Mouse (Mus musculus): ENCODE measurements around the gene Cxcl10. TPM values are rescaled to one million over a fixed set of nuclear protein-coding genes. Genes with fewer than 3 reads are reported as not detected.

Cxcl10 gene
- 0.16 and 0.32 TPM in 2 replicates for polyA plus RNA-seq (2015; fragmentation: Nextera tagmentation; extraction: Ambion mirVana)

DNA sequence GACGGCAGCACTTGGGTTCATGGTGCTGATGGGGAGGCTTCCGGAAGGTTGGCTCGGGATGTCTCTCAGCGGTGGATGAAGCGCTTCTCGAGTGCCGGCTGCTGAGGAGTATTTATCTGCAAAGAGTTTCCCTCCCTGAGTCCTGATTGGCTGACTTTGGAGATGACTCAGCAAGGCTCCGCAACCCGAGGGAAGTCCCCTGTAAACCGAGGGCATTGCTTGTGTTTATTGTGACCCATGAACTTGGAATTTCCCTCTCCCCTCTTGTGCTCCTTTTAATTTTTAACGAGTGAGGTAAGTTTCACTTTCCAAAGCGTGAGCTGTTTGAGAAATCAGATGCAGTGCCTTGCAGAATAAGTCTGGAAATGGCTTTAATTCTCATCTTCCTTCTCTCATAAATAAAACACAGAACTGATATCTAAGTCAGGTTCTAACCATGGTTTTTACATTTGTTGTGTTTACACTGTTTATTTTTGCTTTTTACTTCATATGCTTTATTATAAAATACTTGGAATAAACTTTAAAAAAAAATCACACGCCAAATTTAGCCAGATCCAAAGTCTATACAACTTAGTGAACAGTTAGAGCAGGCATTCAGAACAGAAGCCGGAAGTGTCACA lies at the start of gene Cxcl10:
Gene Cxcl10 (minus strand): TSS at position 96 of the 620 bp plus-strand sequence.
- H3K27me3 ChIP-seq (ENCODE audit: control insufficient read depth, insufficient read depth, low read depth, low read length), result no peaks in the 10 kb centered on the region
- H3K9me3 ChIP-seq (replicated peaks; ENCODE audit: control insufficient read depth, low read length, poor library complexity, severe bottlenecking), result no peaks in the 10 kb centered on the region
- H3K4me1 ChIP-seq (ENCODE audit: control insufficient read depth, insufficient read depth, low read length), result peaks cover 5% of the 10 kb centered on the region
- H3K27ac ChIP-seq (ENCODE audit: low read length), result no peak within 1 kb of the TSS
- peak within 1 kb of the TSS; percentile 29 for H3K4me3 ChIP-seq (ENCODE audit: low read depth, low read length)
- H3K4me2 ChIP-seq (ENCODE audit: low read length), result peak within 1 kb of the TSS; percentile 70
- ATAC-seq, result peak; percentile 60; the same call in 1 of the 2 replicates
- no peaks in the 10 kb centered on the region for H3K36me3 ChIP-seq (ENCODE audit: control insufficient read depth, insufficient read depth, low read length)
- no peak within 1 kb of the TSS for H3K9ac ChIP-seq (ENCODE audit: low read depth, low read length)
- 23% methylated on average over 14 of the region's 14 CpGs for WGBS

DNA sequence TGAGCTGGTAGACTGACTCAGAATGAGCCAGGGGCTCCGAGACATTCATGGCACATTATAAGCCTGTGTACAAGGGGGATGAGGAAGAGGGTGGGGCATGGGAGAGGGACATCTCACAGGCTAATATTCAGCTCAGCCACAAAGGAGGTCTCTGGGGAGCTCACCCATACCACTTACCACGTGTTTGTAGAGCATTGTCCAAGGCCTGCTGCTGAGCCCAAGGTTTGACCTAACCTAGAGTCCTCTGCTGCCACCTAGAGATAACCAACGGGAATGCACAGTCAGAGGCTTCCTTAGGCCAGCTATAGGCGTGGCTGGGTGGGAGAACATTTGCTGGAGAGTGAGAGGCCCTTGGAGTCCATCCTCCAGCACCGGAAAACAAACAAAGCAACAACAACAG lies 49.5 kb upstream of the Cxcl10 start:
- WGBS, result 23% methylated on average over 5 of the region's 5 CpGs
- Histone ChIP-seq H3K4me1 (ENCODE audit: control insufficient read depth, insufficient read depth, low read length) (no peaks in the 10 kb centered on the region), H3K4me3 (ENCODE audit: low read depth, low read length) (no peak overlapping the region), H3K36me3 (ENCODE audit: control insufficient read depth, insufficient read depth, low read length) (no peaks in the 10 kb centered on the region), H3K27me3 (ENCODE audit: control insufficient read depth, insufficient read depth, low read depth, low read length) (no peaks in the 10 kb centered on the region; the same call in 1 of the 2 replicates), H3K9me3 (replicated peaks; ENCODE audit: control insufficient read depth, low read length, poor library complexity, severe bottlenecking) (no peaks in the 10 kb centered on the region), H3K9ac (ENCODE audit: low read depth, low read length) (no peak overlapping the region), H3K4me2 (ENCODE audit: low read length) (no peak overlapping the region), H3K27ac (ENCODE audit: low read length) (no peak overlapping the region)
- ATAC-seq, result peak; percentile 79

DNA sequence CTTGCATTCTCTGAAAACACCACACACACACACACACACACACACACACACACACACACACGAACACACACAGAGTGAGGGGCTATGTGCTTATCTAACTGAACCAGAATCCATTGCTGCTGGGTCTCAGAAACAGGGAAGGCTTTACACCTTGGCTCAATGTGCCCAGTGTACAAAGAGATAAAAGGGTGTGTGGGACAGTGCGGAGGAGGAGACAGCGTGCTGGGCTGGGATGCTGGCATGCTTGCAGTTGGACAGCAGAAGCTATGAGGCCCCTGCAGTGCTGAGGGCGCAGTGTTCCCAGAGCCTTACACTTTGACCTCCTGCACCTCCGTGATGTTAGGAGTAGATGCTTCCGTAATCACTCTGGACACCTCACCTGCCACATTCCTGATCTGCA lies 47.8 kb upstream of the Cxcl10 start:
- Histone ChIP-seq H3K27me3 (ENCODE audit: control insufficient read depth, insufficient read depth, low read depth, low read length) (peaks cover 12% of the 10 kb centered on the region), H3K27ac (ENCODE audit: low read length) (no peak overlapping the region), H3K9me3 (replicated peaks; ENCODE audit: control insufficient read depth, low read length, poor library complexity, severe bottlenecking) (no peaks in the 10 kb centered on the region), H3K36me3 (ENCODE audit: control insufficient read depth, insufficient read depth, low read length) (no peaks in the 10 kb centered on the region), H3K9ac (ENCODE audit: low read depth, low read length) (no peak overlapping the region), H3K4me1 (ENCODE audit: control insufficient read depth, insufficient read depth, low read length) (0 out of 2 replicates have a peak, but pooled peaks cover 4% of the 10 kb centered on the region), H3K4me3 (ENCODE audit: low read depth, low read length) (no peak overlapping the region), H3K4me2 (ENCODE audit: low read length) (no peak overlapping the region)
- WGBS, result 94% methylated on average over 6 of the region's 6 CpGs
- no peak for ATAC-seq

DNA sequence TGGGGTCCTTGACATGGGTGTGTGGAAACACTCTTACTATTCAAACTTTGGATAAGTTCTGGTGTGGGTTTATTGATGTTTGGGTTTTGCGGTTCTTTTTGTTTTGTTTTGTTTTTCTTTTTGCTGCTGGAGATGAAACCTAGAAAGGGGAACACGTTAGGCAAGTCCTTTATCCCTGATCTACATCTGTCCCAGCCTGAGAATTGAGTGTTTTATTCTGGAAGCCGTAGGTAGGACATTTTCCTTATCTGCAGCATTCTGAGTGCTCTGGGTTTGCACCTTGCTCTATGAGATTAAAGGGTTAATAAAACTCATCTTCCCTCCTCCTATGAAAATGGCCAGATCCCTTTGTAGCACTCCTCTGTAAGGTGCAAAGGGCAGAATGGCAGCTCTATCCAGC lies 47.1 kb upstream of the Cxcl10 start:
- no peaks in the 10 kb centered on the region for H3K9me3 ChIP-seq (replicated peaks; ENCODE audit: control insufficient read depth, low read length, poor library complexity, severe bottlenecking)
- H3K4me3 ChIP-seq (ENCODE audit: low read depth, low read length), result no peak overlapping the region
- 0 out of 2 replicates have a peak, but pooled peaks cover 4% of the 10 kb centered on the region for H3K4me1 ChIP-seq (ENCODE audit: control insufficient read depth, insufficient read depth, low read length)
- H3K4me2 ChIP-seq (ENCODE audit: low read length), result no peak overlapping the region
- H3K27me3 ChIP-seq (ENCODE audit: control insufficient read depth, insufficient read depth, low read depth, low read length), result peaks cover 12% of the 10 kb centered on the region
- 86% methylated on average over 3 of the region's 3 CpGs for WGBS
- no peak overlapping the region for H3K27ac ChIP-seq (ENCODE audit: low read length)
- no peak overlapping the region for H3K9ac ChIP-seq (ENCODE audit: low read depth, low read length)
- H3K36me3 ChIP-seq (ENCODE audit: control insufficient read depth, insufficient read depth, low read length), result no peaks in the 10 kb centered on the region
- ATAC-seq, result no peak

DNA sequence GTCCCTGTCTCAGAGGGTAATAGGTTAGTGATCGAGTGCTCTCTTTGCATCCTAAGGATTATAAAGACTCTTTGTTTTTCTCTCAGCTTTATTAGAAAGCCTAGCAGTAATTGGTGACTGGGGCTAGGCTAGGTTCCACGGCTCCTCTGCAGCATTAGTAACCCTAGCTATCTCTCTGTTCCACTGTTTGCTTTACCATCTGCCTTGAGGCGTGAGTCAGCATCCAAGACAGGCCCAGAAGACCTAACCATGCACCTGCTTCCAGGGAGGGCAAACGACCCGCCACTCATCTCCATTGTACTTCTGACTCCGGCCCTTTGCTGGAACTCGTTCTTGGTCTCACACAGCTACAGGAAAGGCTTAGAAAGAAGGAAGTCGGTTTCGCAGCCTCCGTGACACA lies 45.2 kb upstream of the Cxcl10 start:
- Histone ChIP-seq H3K9ac (ENCODE audit: low read depth, low read length) (no peak overlapping the region), H3K36me3 (ENCODE audit: control insufficient read depth, insufficient read depth, low read length) (no peaks in the 10 kb centered on the region), H3K4me2 (ENCODE audit: low read length) (no peak overlapping the region), H3K27ac (ENCODE audit: low read length) (no peak overlapping the region), H3K27me3 (ENCODE audit: control insufficient read depth, insufficient read depth, low read depth, low read length) (peaks cover 12% of the 10 kb centered on the region), H3K9me3 (replicated peaks; ENCODE audit: control insufficient read depth, low read length, poor library complexity, severe bottlenecking) (no peaks in the 10 kb centered on the region), H3K4me3 (ENCODE audit: low read depth, low read length) (no peak overlapping the region), H3K4me1 (ENCODE audit: control insufficient read depth, insufficient read depth, low read length) (0 out of 2 replicates have a peak, but pooled peaks cover 4% of the 10 kb centered on the region)
- ATAC-seq, result no peak
- 74% methylated on average over 10 of the region's 10 CpGs for whole genome bisulfite sequencing

DNA sequence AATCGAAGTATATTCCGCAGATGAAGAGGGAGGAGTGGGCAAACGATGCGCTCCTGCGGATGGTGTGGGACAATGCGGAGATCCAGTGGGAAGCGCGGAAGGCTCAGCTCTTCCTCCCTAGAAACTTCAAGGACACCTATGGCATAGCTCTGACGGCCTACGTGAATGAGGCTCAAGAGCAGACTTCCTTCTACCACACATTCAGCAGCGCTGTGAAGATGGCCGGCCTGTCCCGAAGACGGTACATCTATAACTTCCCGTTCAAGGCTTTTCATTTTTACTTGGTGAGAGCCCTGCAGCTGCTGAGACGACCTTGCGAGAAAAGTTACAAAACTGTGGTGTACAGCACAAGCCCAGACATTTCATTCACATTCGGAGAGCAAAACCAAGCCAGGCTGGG lies 43.9 kb upstream of the Cxcl10 start:
- H3K4me3 ChIP-seq (ENCODE audit: low read depth, low read length), result peak overlapping the region; percentile 17; the same call in 1 of the 2 replicates
- WGBS, result 48% methylated on average over 18 of the region's 18 CpGs
- no peak for ATAC-seq
- H3K27ac ChIP-seq (ENCODE audit: low read length), result no peak overlapping the region
- 0 out of 2 replicates have a peak, but pooled peaks cover 4% of the 10 kb centered on the region for H3K4me1 ChIP-seq (ENCODE audit: control insufficient read depth, insufficient read depth, low read length)
- H3K9me3 ChIP-seq (replicated peaks; ENCODE audit: control insufficient read depth, low read length, poor library complexity, severe bottlenecking), result no peaks in the 10 kb centered on the region
- no peak overlapping the region for H3K9ac ChIP-seq (ENCODE audit: low read depth, low read length)
- H3K36me3 ChIP-seq (ENCODE audit: control insufficient read depth, insufficient read depth, low read length), result no peaks in the 10 kb centered on the region
- peaks cover 12% of the 10 kb centered on the region for H3K27me3 ChIP-seq (ENCODE audit: control insufficient read depth, insufficient read depth, low read depth, low read length)
- peak overlapping the region; percentile 42 for H3K4me2 ChIP-seq (ENCODE audit: low read length)

DNA sequence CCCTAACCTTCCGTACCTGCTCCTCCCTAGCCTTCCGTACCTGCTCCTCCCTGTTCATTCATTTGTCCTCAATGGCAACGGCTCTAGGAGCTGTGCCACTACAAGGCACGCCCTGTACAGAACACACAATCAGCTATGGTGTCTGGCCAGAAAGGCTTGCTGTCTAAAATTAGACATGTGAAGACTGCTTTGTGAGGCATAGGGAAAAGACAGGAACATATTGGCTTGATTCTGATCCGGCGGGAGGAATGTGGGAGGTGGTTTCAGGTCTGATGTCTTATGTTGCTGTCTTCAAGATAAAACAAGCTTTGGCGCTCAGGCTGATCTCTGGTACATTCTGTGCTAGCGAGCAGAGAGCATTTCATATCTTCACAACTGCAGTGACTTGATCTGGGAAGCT lies 41.9 kb upstream of the Cxcl10 start:
- no peaks in the 10 kb centered on the region for H3K9me3 ChIP-seq (replicated peaks; ENCODE audit: control insufficient read depth, low read length, poor library complexity, severe bottlenecking)
- H3K9ac ChIP-seq (ENCODE audit: low read depth, low read length), result no peak overlapping the region
- no peak overlapping the region for H3K4me3 ChIP-seq (ENCODE audit: low read depth, low read length)
- H3K4me2 ChIP-seq (ENCODE audit: low read length), result no peak overlapping the region
- WGBS, result 83% methylated on average over 8 of the region's 8 CpGs
- peaks cover 12% of the 10 kb centered on the region for H3K27me3 ChIP-seq (ENCODE audit: control insufficient read depth, insufficient read depth, low read depth, low read length)
- 0 out of 2 replicates have a peak, but pooled peaks cover 4% of the 10 kb centered on the region for H3K4me1 ChIP-seq (ENCODE audit: control insufficient read depth, insufficient read depth, low read length)
- no peak overlapping the region for H3K27ac ChIP-seq (ENCODE audit: low read length)
- H3K36me3 ChIP-seq (ENCODE audit: control insufficient read depth, insufficient read depth, low read length), result no peaks in the 10 kb centered on the region
- ATAC-seq, result no peak

DNA sequence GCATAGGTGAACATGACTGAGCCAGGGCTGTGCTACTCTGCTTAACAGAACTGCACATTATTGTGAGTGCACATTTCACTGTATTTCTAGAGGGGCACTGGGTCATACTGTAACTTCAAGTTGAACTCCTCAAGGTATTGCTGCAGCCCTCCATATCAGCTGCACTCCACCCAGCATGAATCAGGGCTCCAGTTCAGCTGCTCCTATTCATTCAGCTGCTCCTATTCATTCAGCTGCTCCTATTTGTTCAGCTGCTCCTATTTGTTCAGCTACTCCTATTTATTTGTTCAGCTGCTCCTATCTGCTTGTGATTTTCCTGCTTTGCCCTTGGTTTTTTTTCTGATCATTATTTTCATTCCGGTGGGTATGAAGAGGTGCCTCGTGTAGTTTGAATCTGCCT lies 41.3 kb upstream of the Cxcl10 start:
- H3K4me3 ChIP-seq (ENCODE audit: low read depth, low read length), result no peak overlapping the region
- no peak overlapping the region for H3K9ac ChIP-seq (ENCODE audit: low read depth, low read length)
- H3K36me3 ChIP-seq (ENCODE audit: control insufficient read depth, insufficient read depth, low read length), result no peaks in the 10 kb centered on the region
- no peaks in the 10 kb centered on the region for H3K9me3 ChIP-seq (replicated peaks; ENCODE audit: control insufficient read depth, low read length, poor library complexity, severe bottlenecking)
- ATAC-seq, result no peak
- H3K4me1 ChIP-seq (ENCODE audit: control insufficient read depth, insufficient read depth, low read length), result 0 out of 2 replicates have a peak, but pooled peaks cover 4% of the 10 kb centered on the region
- 64% methylated on average over 2 of the region's 2 CpGs for WGBS
- H3K4me2 ChIP-seq (ENCODE audit: low read length), result no peak overlapping the region
- peaks cover 12% of the 10 kb centered on the region for H3K27me3 ChIP-seq (ENCODE audit: control insufficient read depth, insufficient read depth, low read depth, low read length)
- no peak overlapping the region for H3K27ac ChIP-seq (ENCODE audit: low read length)

DNA sequence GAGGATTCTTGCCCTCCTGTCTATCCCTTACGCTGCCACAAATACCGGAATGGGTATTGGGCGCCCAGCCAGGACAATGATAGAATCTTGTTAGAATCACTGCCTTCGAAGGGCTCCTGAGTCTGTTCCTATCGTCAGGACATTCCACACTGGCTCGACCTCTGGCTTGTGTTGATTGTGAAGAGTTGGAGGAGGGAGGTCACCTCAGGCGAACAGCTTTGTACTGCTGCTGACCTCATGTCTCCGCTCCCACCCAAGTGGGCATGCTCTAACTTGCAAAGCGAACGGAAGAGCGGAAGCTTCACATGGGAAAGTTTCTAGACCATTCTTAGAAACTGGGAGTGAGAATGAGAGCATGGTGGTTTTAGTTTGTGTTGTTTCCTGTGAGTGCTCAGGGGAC lies 38.7 kb upstream of the Cxcl10 start:
- Histone ChIP-seq H3K27me3 (ENCODE audit: control insufficient read depth, insufficient read depth, low read depth, low read length) (peaks cover 6% of the 10 kb centered on the region), H3K4me2 (ENCODE audit: low read length) (no peak overlapping the region), H3K4me1 (ENCODE audit: control insufficient read depth, insufficient read depth, low read length) (0 out of 2 replicates have a peak, but pooled peaks cover 4% of the 10 kb centered on the region), H3K4me3 (ENCODE audit: low read depth, low read length) (no peak overlapping the region), H3K36me3 (ENCODE audit: control insufficient read depth, insufficient read depth, low read length) (no peaks in the 10 kb centered on the region), H3K9me3 (replicated peaks; ENCODE audit: control insufficient read depth, low read length, poor library complexity, severe bottlenecking) (no peaks in the 10 kb centered on the region), H3K27ac (ENCODE audit: low read length) (no peak overlapping the region), H3K9ac (ENCODE audit: low read depth, low read length) (no peak overlapping the region)
- WGBS, result 75% methylated on average over 11 of the region's 11 CpGs
- ATAC-seq, result no peak

Measured in midbrain, embryonic 16.5 days (tissue).